Mouse (Mus musculus) right cerebral cortex, postnatal 25 days (tissue): ENCODE data around the gene Tasp1.
"Not testable (repeated sequence)": the region's sequence is repeated elsewhere in the genome, so short reads cannot be mapped to it uniquely, and the experiment has no call there.

Experiments used
- DNase-seq: peaks from one replicate; pipeline ENCODE4 v3.0.0; 2022

The Tasp1 gene

DNA sequence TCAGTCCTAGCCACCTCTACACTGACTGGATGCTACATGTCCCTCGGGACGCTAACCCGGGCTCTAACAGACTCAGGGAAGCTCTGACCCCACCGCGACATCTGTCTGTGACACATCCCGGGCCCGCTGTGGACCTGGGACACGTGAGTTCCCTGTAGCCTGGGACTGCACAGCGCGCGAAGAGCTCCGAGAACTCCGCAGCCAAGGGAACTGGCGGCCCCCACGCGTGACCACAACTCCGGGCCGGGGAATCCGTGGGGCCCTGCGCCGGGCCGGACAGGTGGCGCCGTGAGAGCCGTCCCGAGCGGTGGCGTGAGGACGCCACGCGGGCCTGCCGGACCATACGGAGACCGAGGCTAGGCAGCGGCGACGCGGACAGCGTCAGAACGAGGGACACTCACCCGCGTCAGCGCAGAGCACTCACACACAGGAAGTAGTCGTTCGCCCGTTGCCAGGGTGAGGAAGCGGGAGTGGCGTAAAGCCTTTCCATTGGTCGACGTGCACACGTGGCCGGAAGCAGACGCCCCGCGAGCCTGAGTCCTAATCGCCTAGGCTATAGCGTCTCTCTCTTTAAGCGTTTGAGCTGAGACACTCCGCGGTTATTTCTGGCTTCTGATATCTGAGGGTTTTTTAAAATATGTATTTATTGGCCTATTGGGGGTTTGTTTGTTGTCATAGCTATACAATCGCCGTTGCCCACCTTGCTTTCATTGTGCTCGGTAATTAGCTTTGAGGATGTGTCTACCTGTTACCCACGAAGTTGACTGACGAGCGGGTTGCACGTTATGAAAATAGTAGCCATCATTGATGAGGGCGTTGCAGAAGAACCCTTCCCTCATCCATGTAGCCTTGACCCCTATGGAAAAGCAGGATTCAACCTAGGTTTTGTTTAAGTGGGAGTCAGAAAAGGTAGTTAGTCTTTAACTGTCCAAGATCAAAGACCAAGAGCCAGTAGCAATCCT, at the start of gene Tasp1:
TSS of gene Tasp1 (minus strand) at position 453 of the 962 bp plus-strand sequence.
- DNase-seq = peak; percentile 95

DNA sequence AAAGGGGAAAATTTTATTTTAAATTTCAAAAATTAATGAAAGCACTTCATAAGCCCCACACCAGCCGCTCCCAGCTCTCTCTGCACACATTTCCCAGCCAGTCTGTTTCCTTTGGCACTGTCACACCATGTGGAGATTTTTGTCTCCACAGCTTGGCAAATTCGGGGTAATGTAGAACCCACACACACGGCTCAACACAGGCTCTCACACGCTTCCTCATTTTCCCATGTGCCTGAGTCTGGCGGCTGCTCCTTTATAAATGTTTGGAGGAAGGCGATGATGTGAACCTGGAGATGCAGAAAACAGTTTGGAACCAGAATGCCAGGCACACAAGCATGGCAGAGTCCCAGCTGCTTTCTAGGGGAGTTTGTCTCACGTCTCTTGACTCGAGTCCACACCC, 47.2 kb upstream of the Tasp1 start:
- peak; percentile 51 for DNase-seq

DNA sequence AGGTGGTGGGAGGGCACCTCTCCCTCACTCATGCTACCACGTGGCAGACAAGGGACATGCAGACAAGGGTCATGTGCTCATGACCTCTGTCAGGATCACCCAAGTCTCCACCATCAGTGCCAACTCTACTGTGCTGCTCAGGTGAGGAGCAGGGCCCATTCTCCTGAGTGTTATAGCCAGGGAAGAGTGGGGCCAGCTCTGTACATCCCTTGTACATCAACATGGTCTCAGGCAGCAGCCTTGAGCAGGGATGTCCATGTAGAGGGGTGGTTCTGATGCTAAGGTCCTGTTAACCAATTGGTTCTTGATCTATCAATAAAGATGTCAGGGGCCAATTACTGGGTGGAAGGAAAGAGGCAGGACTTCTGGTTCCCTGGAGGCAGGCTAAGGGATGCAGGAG, 42.3 kb upstream of the Tasp1 start:
- no peak for DNase-seq

DNA sequence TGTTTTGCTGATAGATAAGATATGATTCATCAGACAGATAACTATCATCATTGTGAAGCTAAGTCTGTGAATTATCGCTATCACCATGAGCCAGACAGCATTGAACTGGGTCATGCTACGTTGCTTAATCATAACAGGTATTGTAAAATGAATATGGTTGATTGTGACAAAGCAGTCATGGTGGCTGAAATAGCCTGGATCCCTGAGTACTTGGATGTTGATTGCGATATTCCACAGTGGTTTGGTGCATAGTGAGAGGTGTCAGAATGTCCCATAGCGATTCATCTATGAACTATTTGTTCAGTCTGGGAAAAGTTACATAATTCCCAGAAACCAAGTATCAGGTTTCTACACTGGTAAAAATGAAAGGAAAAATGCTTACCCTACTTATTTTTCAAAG, 41.0 kb upstream of the Tasp1 start:
- DNase-seq = no peak

DNA sequence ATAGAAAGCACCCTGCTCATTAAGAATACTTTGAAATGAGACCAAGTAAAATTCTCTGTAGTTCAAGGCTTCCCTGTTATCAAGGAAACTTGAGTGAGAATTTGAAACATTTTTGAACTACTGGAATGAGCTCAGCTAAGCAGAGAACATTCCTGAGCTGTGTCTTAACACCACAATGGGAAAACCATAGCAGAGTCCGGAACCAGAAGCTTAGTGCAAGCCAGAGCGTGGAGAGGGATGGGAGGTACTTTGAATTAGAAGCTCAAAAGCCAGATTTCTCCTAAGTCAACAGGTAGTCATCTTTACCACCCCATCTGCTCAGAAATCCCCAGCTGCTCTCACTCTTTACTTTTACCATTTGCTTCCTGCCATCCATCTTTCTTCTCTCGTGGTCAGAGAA, 38.3 kb upstream of the Tasp1 start:
- DNase-seq = no peak

DNA sequence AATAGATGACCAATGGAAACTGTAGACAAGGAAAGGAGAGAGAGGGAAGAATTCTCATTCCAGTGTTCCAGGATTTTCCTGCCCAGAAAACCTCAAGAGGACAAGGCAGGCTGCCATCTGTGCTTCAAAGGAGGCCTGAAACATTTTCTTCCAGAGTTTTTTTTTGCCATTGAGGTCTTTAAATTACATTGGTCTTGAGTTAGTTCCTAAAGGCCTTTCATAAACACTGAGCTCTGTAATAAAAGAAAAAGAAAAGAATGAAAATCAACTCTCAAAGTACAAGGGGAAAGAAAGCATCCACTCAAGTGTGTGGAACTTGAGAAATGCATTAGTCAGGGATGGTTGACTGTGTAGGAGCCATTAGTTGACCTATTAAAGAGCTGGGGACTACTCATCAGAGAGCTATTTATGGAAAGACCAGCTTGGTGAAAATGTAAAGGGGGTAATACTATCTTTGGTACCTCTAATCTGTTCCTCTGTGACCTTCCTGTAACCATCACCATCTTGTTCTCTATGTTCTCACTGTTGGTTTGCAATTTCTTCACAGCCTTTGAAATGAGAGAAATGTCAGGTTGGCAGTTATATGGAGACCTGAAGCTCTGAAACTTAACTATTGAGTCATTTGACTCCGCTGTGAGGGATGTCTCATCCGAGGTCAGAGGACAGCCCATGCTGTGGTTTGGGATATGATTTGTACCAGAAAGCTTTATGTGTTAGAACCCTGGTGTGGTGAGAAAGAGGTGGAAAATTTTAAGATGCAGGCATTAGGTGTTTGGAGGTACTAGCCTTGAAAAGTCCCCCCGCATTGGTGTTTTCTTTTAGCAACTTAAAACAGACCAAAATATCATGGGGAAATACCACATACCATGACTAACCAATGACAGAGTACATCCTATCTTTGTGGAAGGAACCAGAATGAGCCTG, 34.2 kb upstream of the Tasp1 start:
- DNase-seq = no peak

DNA sequence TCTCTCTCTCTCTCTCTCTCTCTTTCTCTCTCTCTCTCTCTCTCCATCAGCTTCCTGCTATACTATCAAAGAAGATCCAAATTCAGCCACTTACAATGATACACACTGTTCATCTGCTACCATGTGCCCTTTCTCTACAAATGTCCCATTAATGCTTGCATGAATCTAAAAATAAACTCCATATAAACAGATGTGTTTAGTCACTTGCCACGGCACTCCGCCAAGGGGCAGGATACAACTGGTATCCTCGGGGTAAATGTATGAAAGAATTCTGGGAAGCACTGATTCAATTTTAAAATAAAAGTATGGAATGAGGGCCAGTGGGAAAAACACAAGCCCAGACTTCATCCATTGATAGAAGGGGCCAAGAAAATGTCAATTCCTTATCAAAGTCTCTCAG, 33.4 kb upstream of the Tasp1 start:
- no peak for DNase-seq

DNA sequence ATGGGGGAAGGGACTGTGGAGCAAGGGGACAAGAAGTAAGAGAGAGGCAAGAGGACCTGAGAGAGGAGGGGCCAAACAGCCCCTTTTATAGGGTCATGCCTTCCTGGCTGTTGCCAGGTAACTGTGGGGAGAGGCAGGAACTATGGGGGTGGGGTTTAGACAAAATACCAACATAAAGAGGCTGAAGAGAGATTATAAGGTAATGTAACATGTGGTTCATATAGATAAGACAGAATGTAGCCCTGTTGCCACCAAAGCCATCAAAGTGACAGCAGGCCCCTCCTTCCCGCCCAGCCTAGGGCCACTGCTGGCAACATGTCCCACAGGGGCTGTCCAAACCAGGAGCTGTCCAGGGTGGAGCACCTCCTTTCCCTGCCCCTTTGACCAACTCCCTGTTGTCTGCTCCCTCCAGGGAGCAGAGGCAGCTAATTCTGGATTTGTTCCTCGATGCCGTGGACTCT, 30.6 kb upstream of the Tasp1 start:
- no peak for DNase-seq

DNA sequence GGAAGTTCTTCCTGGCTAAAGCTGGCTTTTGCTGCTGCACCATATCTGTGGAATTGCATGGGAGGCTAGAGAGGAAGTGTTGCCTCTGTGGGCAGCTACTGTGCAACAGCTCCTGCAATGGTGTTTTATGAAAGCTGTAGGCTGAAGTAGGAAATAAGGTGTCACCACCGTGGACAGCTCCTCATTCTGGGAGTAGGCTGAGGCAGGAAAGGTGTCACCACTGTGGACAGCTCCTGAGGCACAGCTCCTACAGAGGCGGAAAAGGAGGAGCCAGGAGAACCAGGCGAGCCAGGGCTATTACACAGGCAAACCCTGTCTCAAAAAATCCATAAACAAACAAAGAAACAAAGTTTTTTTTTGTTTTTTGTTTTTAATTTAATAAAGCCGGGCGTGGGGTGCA, 29.4 kb upstream of the Tasp1 start:
- no peak for DNase-seq

DNA sequence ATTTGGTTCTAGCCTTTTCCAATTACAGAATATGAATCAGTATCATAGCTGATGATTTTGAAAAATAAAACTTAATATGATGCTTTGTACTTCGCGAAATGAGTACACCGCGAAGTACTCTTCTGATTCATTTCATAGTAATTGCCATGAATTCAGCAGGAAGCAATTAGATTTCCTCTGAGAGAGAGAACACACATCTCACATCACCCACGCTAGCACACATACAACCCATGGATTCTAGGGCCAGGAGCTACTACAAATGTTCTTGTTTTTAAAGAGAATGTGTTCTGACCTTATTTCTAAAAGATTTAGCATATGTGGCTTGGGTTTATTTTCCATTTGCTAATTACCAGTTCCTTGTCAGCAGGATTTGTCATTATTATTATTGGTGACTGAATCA, 26.8 kb upstream of the Tasp1 start:
- DNase-seq = no peak

DNA sequence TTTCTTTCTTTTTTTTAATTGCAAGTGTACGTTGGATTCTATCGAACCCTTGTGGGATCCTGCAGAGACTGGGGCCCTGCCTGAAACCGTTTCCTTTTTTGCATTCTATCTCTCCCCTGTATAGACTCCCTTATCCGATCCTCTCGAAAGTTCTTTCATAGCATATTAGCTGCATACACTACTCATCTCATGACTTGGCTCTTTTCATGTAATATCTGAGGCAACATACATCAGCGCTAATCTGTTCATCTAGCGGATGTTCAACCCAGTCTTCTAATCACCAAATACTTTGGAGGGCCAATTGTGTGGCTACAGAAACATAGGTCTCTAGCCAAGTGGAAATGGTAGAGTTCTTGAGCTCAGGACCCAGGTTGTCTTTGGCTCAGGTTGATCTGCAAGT, 17.6 kb upstream of the Tasp1 start:
- DNase-seq = no peak

DNA sequence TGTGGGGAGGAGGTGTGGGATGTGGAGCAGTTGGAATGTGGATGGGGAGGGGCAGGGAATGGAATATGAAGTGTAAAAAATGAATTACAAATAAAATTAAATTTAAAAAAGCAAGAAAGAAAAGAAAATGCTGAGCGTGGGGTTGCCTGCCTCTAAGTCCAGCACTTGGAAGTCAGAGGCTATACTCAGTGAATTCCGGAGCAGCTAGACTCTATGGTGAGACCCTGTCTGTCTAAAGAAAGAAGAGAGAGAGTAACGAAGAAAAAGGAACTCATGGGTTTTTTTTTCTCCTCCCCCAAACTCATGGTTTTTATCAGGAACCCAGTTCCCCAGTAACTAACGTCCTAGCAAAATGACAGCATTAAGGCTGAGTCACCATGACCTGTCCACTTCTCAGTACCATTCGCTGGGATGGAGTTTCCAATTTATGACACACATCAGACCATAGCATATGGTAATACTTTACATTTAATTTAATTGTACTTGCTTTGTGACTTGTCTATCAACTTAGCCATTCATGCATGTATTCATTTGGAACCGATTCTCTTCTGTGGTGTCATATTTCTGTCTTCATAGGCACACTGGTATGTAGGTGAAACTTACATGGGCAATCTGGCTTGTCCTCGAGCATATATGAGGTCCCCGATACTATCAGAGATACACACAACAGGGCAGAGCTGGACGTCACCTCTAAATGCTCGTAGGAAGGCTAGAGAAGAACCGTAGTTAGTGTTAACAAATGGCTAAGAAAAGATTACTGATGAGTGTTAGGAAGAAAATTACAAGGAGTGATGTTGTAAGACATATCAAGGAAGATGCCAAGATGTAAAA, 14.4 kb upstream of the Tasp1 start:
- DNase-seq = no peak

DNA sequence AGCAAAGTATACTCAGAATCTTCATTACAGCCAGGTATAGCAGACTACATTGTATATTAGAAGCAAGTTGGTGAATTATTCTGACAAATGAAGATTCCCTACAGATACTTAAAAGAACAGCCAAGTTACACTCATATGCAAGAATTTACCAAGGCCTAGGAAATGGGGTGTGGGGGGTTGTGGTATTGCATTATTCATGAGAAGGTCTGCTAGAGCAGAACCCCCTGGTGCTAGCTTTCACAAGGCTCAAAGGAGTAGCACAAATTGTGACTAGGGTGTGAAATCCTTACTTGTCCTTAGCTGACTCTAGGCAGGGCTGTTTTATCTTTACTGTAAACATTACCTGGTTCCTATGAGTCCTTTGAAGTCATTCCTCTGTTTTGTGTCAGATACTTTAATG, 12.7 kb upstream of the Tasp1 start:
- DNase-seq = not testable (repeated sequence)

DNA sequence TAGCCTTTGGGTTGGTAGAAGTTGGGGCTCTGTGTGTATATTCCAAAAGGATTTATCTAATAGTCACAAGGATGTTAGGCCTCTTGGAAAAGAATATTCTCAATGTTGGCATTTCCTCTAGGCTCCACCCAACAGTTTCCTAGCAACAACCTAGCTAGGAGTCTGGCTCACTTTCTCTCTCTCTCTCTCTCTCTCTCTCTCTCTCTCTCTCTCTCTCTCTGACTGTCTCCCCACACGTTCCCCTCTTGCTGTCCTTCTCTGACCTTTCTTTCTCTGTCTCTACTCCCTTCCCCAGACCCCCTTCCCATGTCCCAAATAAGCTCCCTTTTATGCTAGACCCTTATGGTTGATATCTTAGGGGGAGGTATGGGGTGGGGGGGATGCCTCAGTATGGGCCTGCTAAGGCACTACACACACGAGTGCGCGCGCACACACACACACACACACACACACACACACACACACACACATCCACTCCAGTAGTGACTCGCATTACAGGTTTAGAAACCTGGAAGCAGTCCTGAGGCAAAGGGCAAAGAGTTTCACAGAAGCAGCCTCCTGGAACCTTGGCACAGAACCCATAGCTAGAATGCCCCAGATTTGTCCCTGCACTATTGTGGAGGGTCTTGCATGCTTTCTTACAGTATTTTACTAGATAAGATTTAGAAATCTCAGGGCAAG, 12.1 kb upstream of the Tasp1 start:
- DNase-seq = no peak

DNA sequence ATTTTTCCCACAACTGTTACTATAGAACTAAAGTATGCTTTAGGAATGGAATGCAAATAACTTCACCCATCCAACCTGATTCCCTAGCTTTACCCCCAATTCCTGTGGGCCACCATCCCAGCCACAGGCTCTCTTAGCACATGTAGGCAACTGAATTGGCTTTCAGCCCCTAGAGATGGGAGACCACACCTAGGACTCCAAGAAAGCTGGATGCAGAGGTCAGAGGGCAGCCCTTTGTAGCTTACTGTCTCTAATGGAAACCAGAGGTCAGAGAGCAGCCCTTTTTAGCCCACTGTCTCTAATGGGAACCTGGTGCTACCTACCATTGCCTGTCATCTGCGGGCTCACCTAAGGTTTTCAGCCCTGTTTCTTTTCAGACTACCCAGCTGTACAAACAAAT, 10.9 kb upstream of the Tasp1 start:
- no peak for DNase-seq

DNA sequence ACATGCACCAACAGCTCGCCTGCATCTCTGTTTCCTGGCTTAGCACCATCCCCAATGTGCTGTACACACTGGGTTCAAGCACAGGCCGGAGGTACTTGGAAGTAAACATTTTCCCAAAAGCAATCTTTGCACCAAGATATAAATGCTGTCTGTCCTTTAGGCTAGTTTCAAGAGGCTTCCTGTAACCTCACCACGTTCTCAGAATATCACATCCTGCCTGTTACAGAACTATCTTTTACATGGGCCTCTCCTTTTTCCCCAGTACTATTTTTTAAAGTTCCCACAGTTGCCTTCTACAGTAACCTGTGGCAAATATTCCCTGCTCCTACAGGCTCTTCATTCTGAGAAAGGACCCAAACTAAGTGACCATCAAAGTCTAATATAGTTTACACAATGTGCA, 8.5 kb upstream of the Tasp1 start:
- DNase-seq = no peak

DNA sequence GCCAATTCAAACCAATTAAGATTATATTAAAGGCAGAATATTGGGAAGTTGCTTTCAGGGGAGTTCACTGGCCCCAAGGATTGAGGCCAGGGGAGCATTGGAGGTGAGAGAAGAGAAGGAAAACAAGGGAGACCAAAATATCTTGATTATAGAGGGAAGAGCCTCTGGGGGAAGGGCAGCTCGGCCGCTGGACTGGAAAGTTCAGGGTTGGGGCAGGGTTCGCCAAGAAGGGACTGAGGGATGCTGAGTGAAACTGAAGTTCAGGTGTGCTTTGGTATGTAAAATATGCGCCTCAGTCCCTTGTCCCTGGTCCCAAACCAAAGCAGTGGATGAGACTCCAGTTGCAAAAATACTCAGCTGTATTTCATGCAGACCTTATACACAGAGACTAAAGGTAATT, 911 bp upstream of the Tasp1 start:
- no peak for DNase-seq

DNA sequence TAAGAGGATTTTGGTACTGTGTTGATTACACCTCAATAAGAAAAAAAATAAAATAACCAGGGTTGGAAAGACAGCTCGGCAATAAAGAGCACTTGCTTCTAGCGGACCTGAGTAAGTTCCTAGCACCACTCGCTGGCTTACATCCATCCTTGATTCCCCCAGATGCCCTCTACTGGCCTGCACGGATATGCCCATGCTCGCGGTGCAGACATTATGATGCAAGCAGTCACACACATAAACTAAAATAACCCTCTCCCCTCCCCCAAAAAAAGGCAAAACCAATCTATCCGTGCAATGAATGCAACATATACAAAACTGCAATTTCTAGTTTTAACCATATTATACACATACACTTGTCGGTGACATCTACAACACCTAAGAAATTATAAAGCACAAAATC, 929 bp downstream of the Tasp1 start:
- no peak for DNase-seq

DNA sequence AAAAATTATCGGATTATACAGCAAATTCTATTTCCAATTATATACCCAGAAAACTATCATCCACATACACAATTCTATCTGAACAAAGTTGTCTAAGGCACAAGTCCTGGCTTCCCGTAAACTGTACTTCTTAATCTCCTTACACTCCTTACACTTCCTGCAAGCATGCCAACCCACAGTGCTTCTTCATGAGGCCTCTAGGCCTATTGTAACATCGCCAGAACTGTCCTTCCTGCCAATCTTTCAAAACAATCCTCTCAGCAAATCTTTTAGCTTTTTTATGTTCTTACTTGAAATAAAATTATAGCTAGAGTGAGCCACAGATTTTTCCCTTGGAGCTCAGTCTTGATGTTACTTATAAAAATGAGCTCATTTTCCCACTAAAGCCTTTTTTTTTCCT, 5.1 kb downstream of the Tasp1 start:
- DNase-seq = no peak

DNA sequence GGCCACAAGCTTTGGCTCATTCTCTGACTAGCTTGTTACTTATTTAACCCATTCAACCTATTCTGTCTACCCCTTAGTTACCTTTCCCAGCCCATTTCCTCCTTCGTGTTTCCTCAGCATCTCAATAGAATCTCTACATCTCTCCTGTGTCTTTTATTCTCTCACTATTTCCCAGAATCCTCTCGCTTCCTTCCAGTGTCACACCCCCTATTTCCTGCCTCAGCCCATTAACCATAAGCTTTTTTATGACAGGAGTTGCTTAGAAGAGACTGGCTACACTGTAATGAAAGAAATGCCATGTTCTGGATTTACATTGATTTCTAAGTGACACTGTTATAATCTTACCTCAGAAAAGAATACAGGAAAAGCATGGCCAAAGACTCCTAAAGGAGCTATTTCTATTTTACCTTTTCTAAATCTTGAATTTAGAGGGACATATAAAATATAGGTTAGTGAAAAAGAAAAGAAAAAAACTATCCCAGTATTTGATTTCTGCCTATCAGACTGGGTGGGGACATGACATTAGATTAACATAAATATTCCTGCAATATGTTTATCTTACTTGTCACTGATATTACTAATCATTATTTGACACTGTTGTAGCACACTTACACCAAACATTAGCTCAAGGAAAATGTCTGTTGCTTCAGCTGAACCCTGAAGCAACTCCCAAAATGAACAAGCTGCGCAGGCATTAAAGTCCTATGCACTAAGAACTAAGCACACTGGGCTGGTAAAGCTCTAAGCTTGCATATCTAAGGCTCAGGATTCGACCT, 6.3 kb downstream of the Tasp1 start:
- DNase-seq = no peak

DNA sequence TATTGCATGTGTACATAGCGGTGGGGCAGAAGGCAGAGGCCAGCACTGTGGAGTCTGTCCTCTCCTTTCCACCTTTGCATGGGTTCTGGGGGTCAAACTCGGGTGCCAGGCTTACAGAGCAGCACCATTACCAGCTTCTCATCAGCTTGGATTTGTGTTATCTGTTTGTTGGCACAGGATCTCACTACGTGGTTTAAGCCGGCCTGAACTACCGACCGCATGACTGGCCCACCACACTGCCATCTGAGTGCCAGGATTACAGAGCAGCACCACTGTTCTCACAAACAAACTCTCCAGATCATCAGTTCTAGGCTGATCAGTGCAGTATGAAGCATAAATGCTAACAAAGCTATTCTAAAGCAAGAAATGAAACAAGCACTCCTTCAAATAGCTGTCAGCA, 8.5 kb downstream of the Tasp1 start:
- no peak for DNase-seq
